Mouse (Mus musculus): Measurements from ENCODE around the gene Cenpu.
A peak's percentile ranks its signal among the peaks of the same experiment; 100 is the strongest.
"Not testable (repeated sequence)": the region's sequence is repeated elsewhere in the genome, so short reads cannot be mapped to it uniquely, and the experiment has no call there.

Cenpu gene

GRCm38 (mm10) chr8:46551029-46551428 lies 799 bp upstream of the Cenpu start:
- DNase-seq, result peak; percentile 46

GRCm38 (mm10) chr8:46552441-46552765 lies 575 bp downstream of the Cenpu start:
- DNase-seq, result peak; percentile 46

- DNase-seq, result no peak
Measured at GRCm38 (mm10) chr8:46559428-46559827, 7.6 kb downstream of the Cenpu start.

GRCm38 (mm10) chr8:46562333-46562732 lies 10.5 kb downstream of the Cenpu start:
- DNase-seq, result no peak

- DNase-seq, result no peak
Measured at GRCm38 (mm10) chr8:46566914-46567529, 15.2 kb downstream of the Cenpu start.

- DNase-seq, result no peak
Measured at GRCm38 (mm10) chr8:46567946-46568345, 16.1 kb downstream of the Cenpu start.

GRCm38 (mm10) chr8:46568942-46569341 lies 17.1 kb downstream of the Cenpu start:
- no peak for DNase-seq

GRCm38 (mm10) chr8:46569659-46570441 lies 18.0 kb downstream of the Cenpu start:
- DNase-seq, result no peak

- DNase-seq, result no peak
Measured at GRCm38 (mm10) chr8:46570673-46571072, 18.8 kb downstream of the Cenpu start.

GRCm38 (mm10) chr8:46573446-46573845 lies 21.6 kb downstream of the Cenpu start:
- DNase-seq, result no peak

GRCm38 (mm10) chr8:46573964-46574363 lies 22.1 kb downstream of the Cenpu start:
- DNase-seq, result no peak

GRCm38 (mm10) chr8:46578794-46579193 lies 27.0 kb downstream of the Cenpu start:
- DNase-seq, result no peak

- not testable (repeated sequence) for DNase-seq
Measured at GRCm38 (mm10) chr8:46584328-46584727, 32.5 kb downstream of the Cenpu start.

- no peak for DNase-seq
Measured at GRCm38 (mm10) chr8:46585576-46585975, 33.7 kb downstream of the Cenpu start.

GRCm38 (mm10) chr8:46587911-46588310 lies 36.1 kb downstream of the Cenpu start:
- DNase-seq, result no peak

- no peak for DNase-seq
Measured at GRCm38 (mm10) chr8:46588663-46589062, 36.8 kb downstream of the Cenpu start.

GRCm38 (mm10) chr8:46593067-46593466 lies 41.2 kb downstream of the Cenpu start:
- DNase-seq, result peak; percentile 20

GRCm38 (mm10) chr8:46593772-46594171 lies 41.9 kb downstream of the Cenpu start:
- DNase-seq, result peak; percentile 33

- DNase-seq, result no peak
Measured at GRCm38 (mm10) chr8:46595593-46595992, 43.8 kb downstream of the Cenpu start.

- no peak for DNase-seq
Measured at GRCm38 (mm10) chr8:46596530-46596929, 44.7 kb downstream of the Cenpu start.

- no peak for DNase-seq
Measured at GRCm38 (mm10) chr8:46597411-46597810, 45.6 kb downstream of the Cenpu start.

- DNase-seq, result no peak
Measured at GRCm38 (mm10) chr8:46598114-46598513, 46.3 kb downstream of the Cenpu start.

GRCm38 (mm10) chr8:46598753-46599152 lies 46.9 kb downstream of the Cenpu start:
- DNase-seq, result no peak

GRCm38 (mm10) chr8:46599314-46599904 lies 47.6 kb downstream of the Cenpu start:
- no peak for DNase-seq

All from cerebellum, adult 9-10 months (tissue).